Mouse (Mus musculus): ENCODE results near the gene Nfam1. TPM values are rescaled to one million over a fixed set of nuclear protein-coding genes. Genes with fewer than 3 reads are reported as not detected.

The Nfam1 gene
- total and polyA plus RNA-seq, 3 experiments: 0.04 to 0.81 (median 0.20) TPM

DNA sequence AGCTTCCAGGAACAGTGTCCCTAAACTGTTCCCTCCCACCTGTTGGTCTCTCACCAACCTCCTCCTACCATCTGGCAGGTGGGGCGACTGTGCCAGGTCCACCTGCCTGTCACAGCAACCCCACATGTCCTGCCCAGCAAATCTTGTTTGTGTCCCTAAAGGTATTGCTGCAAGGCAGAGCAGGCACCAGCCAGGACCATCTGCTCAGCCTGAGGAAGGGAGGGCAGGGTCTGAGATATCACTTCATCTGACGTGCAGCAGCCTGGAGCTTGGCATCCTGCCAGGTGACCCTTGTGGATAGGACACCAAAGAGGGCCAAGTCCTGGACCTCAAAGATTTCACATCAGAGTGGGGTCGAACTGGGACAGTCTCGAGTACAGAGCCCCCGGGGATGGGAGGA, 85.7 kb downstream of the Nfam1 start:
- dilution Hi-C loops (cut with MboI; ENCODE audit: extremely low pct_ligation_motif_present, extremely low pct_unique_long_range_greater_than_20kb, low sequenced_read_pairs) (no loop called here), in situ Hi-C loops (cut with MboI; ENCODE audit: low pct_ligation_motif_present, low pct_unique_long_range_greater_than_20kb, low sequenced_read_pairs) (no loop called here)
- H3K4me2 ChIP-seq (ENCODE audit: insufficient read depth, low read depth, poor library complexity, severe bottlenecking): no peak overlapping the region
- peaks cover 0 to 3% of the 10 kb centered on the region in 2 experiments for H3K36me3 ChIP-seq (replicated peaks in 1 of 2; ENCODE audit: control insufficient read depth in 1 of 2, insufficient read depth in 1 of 2, low read length in 1 of 2)
- no peak for DNase-seq (ENCODE audit: extremely low read depth)
- no peak overlapping the region for H3K27ac ChIP-seq (ENCODE audit: insufficient read depth, low read depth)
- no peak overlapping the region for H3K4me3 ChIP-seq (replicated peaks in 1 of 3; ENCODE audit: low read depth in 2 of 3, low read length in 2 of 3, poor library complexity in 1 of 3)
- H3K9ac ChIP-seq (ENCODE audit: insufficient read depth, low read depth): no peak overlapping the region
- no peaks in the 10 kb centered on the region for H3K27me3 ChIP-seq (replicated peaks)
- peaks cover 0 to 12% of the 10 kb centered on the region in 2 experiments; a peak in 2 of 4 replicates for H3K4me1 ChIP-seq (ENCODE audit: control insufficient read depth in 1 of 2, insufficient read depth in 2 of 2)
- no peaks in the 10 kb centered on the region for H3K79me2 ChIP-seq (replicated peaks; ENCODE audit: control insufficient read depth, extremely low read depth, insufficient read depth, poor library complexity, severe bottlenecking)
- H3K9me3 ChIP-seq (replicated peaks; ENCODE audit: low read length): no peaks in the 10 kb centered on the region
- no peak for TF ChIP-seq MAX (IDR thresholded peaks at IDR 0.05; ENCODE audit: low read length)
- TF ChIP-seq TCF12 (IDR thresholded peaks at IDR 0.05; ENCODE audit: low read depth, low read length): no peak
- TF ChIP-seq JUN (IDR thresholded peaks at IDR 0.05; ENCODE audit: insufficient read depth, low read depth, low read length): no peak
- TF ChIP-seq SMC3 (IDR thresholded peaks at IDR 0.05; ENCODE audit: low read depth, low read length): no peak
- no peak for TF ChIP-seq MEF2A (IDR thresholded peaks at IDR 0.05; ENCODE audit: borderline replicate concordance, low read depth, low read length)
- no peak for TF ChIP-seq USF1 (IDR thresholded peaks at IDR 0.05; ENCODE audit: low read depth, low read length)
- no peak for TF ChIP-seq ZKSCAN1 (IDR thresholded peaks at IDR 0.05; ENCODE audit: borderline replicate concordance, low read depth, low read length)
- no peak for TF ChIP-seq CHD2 (IDR thresholded peaks at IDR 0.05; ENCODE audit: low read length)
- no peak for TF ChIP-seq TBP (conservative IDR thresholded peaks at IDR 0.05; ENCODE audit: low read depth, low read length)
- TF ChIP-seq ZC3H11A (IDR thresholded peaks at IDR 0.05; ENCODE audit: low read depth, low read length): no peak
- no peak for TF ChIP-seq MYC (IDR thresholded peaks at IDR 0.05; ENCODE audit: low read depth, low read length)
- no peak for TF ChIP-seq CHD1 (IDR thresholded peaks at IDR 0.05; ENCODE audit: low read depth, low read length)
- TF ChIP-seq MXI1 (IDR thresholded peaks at IDR 0.05; ENCODE audit: low read depth, low read length): no peak
- no peak for TF ChIP-seq ZNF384 (IDR thresholded peaks at IDR 0.05; ENCODE audit: low read depth, low read length)
- TF ChIP-seq PAX5 (IDR thresholded peaks at IDR 0.05; ENCODE audit: low read length): no peak
- TF ChIP-seq MAFK (IDR thresholded peaks at IDR 0.05; ENCODE audit: insufficient replicate concordance, low read length): no peak
- TF ChIP-seq GABPA (IDR thresholded peaks at IDR 0.05; ENCODE audit: insufficient replicate concordance, low read depth, low read length): no peak
- TF ChIP-seq KAT2A (IDR thresholded peaks at IDR 0.05; ENCODE audit: insufficient replicate concordance, low read length): no peak

DNA sequence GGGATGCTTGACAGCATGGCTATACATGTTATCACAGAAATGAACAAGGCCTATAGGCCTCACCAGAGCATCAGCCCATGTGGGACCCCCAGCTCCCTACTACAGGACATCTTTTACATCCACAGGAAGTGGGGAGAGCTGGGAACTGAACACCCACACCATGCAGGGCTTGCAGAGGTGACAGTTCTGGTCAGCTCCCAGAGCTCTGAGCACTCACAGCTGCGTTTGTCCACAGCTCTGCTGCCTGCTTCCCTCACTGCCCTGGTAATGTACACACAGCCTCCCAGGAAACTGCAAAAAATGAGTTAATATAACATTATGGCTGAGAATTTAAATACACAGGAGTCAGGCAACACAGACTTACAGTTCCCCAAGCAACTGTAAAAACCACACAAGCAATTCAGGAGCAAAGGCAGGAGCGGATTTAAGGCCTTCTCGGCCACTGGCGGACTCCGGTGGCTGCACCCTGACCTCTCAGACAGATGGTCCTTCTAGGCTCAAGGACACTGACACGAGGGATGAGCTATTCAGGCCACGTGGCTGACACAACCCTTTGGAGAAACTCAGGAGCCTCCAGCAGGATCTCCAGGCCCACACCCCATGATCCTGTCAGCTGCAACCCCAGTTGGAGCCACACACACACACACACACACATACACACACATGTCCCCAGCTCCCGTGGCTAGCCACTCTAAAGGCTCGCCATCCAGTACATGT, 88.5 kb downstream of the Nfam1 start:
- Histone ChIP-seq H3K9me3 (replicated peaks; ENCODE audit: low read length) (no peaks in the 10 kb centered on the region), H3K27ac (ENCODE audit: insufficient read depth, low read depth) (no peak overlapping the region), H3K36me3 (replicated peaks in 1 of 2; ENCODE audit: control insufficient read depth in 1 of 2, insufficient read depth in 1 of 2, low read length in 1 of 2) (peaks cover 0 to 3% of the 10 kb centered on the region in 2 experiments), H3K9ac (ENCODE audit: insufficient read depth, low read depth) (no peak overlapping the region), H3K79me2 (replicated peaks; ENCODE audit: control insufficient read depth, extremely low read depth, insufficient read depth, poor library complexity, severe bottlenecking) (no peaks in the 10 kb centered on the region), H3K4me1 (ENCODE audit: control insufficient read depth in 1 of 2, insufficient read depth in 2 of 2) (peaks cover 0 to 30% of the 10 kb centered on the region in 2 experiments; a peak in 2 of 4 replicates), H3K27me3 (replicated peaks) (no peaks in the 10 kb centered on the region), H3K4me2 (ENCODE audit: insufficient read depth, low read depth, poor library complexity, severe bottlenecking) (no peak overlapping the region), H3K4me3 (replicated peaks in 1 of 3; ENCODE audit: low read depth in 2 of 3, low read length in 2 of 3, poor library complexity in 1 of 3) (no peak overlapping the region)
- TF ChIP-seq UBTF (IDR thresholded peaks at IDR 0.05; ENCODE audit: low read depth, low read length): no peak
- TF ChIP-seq JUN (IDR thresholded peaks at IDR 0.05; ENCODE audit: insufficient read depth, low read depth, low read length): no peak
- no peak for TF ChIP-seq MEF2A (IDR thresholded peaks at IDR 0.05; ENCODE audit: borderline replicate concordance, low read depth, low read length)
- TF ChIP-seq NRF1 (IDR thresholded peaks at IDR 0.05; ENCODE audit: low read depth, low read length): no peak
- no peak for TF ChIP-seq MAZ (IDR thresholded peaks at IDR 0.05; ENCODE audit: low read depth, low read length)
- no peak for TF ChIP-seq USF2 (conservative IDR thresholded peaks at IDR 0.05; ENCODE audit: low read depth, low read length)
- no peak for TF ChIP-seq MAFK (IDR thresholded peaks at IDR 0.05; ENCODE audit: insufficient replicate concordance, low read length)
- TF ChIP-seq ELF1 (IDR thresholded peaks at IDR 0.05; ENCODE audit: low read depth, low read length): no peak
- no peak for TF ChIP-seq TCF12 (IDR thresholded peaks at IDR 0.05; ENCODE audit: low read depth, low read length)
- dilution Hi-C loops (cut with MboI; ENCODE audit: extremely low pct_ligation_motif_present, extremely low pct_unique_long_range_greater_than_20kb, low sequenced_read_pairs) (no loop called here), in situ Hi-C loops (cut with MboI; ENCODE audit: low pct_ligation_motif_present, low pct_unique_long_range_greater_than_20kb, low sequenced_read_pairs) (no loop called here)
- no peak for DNase-seq (ENCODE audit: extremely low read depth)
